Mouse (Mus musculus) heart, postnatal 0 days (tissue): Measurements from ENCODE around the gene Stkld1.

Experiments used
- CTCF ChIP-seq: IDR thresholded peaks from 2 replicates; pipeline ENCODE4 v1.5.1; 2016; ENCODE audit warnings: antibody characterized with exemption, control low read depth, low read depth
- EP300 ChIP-seq: IDR thresholded peaks from 2 replicates; pipeline ENCODE4 v1.6.1; 2016; ENCODE audit warnings: antibody characterized with exemption, low read depth

GRCm38 (mm10) chr2:26915927-26916728, 17.7 kb upstream of the Stkld1 start, which contains the start of the genes Surf2 and Surf1:
- peak; percentile 1; the same call in 1 of the 2 replicates for TF ChIP-seq CTCF
- TF ChIP-seq EP300, result no peak
